Mouse (Mus musculus) urinary bladder, adult 18-20 months (tissue): Measurements from ENCODE around the gene Cntn4.

ENCODE experiments used
- DNase-seq, 2 experiments: peaks; one replicate each; pipeline ENCODE4 v3.0.0; 2022; ENCODE audit warnings: low spot score in 2 of 2, mixed read lengths in 2 of 2

The Cntn4 gene

GRCm38 (mm10) chr6:105677149-105678031, at the start of gene Cntn4:
Gene Cntn4 (plus strand): TSS chr6:105677660.
- no peak for DNase-seq

DNA sequence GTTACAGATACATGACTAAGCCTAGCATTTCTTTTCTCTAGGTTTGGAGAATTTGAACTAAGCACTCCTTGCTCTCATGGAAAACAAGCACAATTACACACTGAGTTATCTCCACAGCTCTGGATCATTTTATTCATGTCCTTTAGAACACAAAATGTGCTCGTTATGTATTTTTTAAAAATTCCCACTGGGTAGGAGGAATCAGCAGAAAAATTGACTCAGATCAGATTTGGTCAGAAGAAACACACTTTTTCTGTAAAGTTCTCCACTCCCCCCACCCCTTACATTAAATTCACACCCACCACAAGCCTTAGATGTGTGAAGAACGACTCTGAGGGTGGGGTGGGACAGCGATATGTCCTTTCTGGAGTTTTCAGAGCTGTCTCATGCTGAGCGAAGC, 3.2 kb upstream of the Cntn4 start:
- DNase-seq: no peak

- DNase-seq: no peak
Observed at GRCm38 (mm10) chr6:105675099-105675498, 2.4 kb upstream of the Cntn4 start.

GRCm38 (mm10) chr6:105676637-105677036, 823 bp upstream of the Cntn4 start:
- no peak for DNase-seq

DNA sequence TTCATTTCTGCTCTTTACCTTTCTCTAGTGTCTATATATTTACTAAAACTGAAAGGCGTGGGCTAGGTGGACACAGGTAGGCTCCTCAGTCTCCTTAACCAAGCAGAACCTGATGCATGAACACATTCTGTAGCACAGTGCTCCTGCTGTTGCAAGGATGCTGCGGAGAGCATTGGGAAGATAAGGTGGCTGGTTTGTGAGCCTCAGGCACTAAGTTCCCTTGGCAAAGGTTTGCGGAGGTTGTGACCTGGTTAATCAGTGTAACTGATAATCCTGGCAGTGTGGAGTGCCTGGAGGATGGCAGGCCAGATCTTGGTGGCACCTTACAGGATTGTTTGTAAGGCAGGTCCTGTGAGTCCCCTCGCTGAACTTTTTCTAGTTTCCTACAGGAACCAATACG, 1.3 kb downstream of the Cntn4 start:
- DNase-seq: no peak

- DNase-seq: no peak
Observed at GRCm38 (mm10) chr6:105681496-105681895, 4.0 kb downstream of the Cntn4 start.

GRCm38 (mm10) chr6:105683251-105683650, 5.8 kb downstream of the Cntn4 start:
- DNase-seq: no peak

DNA sequence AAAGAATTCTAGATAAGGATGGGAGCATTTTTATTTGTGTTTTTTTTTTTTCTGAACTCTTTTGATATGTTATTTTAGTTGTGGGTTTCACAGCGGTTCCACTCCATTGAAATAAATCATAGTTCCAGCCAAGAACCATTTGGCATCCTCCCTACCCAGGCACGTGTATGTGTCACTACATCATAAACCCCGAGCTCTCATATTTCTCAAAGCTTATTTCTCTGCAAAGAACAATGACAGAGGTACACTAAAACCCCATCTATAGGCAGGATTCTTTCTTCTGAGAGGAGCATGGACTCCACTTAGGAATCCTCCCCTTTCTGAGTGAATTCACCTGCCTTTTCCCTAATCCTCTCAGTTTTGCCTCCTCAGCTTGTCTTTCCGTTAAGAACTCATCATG, 6.7 kb downstream of the Cntn4 start:
- no peak for DNase-seq

GRCm38 (mm10) chr6:105688195-105688594, 10.7 kb downstream of the Cntn4 start:
- DNase-seq: no peak

DNA sequence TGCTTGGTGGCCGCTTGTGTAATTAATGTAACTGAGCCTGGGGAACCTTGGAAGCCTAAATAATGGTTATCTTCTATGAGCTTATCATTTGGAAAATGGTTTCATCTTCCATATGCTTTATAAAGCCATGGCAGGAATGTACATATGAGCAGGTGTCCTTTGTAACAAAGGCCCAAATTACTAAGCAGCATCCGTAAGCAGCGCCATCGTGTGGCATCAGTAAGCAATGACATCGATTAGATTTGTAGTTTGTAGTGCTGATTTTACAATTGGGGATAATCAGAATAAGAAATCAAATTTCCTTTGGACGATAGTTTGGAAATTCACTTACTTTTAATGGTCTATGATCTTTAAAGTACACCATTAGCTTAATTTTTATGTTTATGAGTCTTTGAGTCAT, 64.6 kb downstream of the Cntn4 start:
- no peak for DNase-seq

DNA sequence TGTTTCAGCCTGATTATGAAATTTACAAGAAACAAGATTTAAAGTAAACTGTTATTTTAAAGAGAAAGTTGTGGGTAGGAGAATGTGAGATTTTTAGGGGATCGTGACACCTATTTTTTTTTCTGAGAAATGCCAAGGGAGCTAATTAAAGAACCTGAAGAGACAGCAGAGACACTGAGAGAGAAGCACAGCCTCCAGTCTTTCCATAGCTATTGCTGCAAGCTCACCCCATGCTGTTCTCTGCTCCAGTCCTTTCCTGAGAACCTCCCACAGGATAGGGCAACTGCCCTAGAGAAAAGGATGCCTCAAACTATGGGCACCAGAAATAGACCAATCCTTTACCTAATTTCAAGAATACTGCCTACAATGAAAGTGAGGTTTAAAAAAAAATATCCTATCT, 103.2 kb downstream of the Cntn4 start:
- no peak for DNase-seq

DNA sequence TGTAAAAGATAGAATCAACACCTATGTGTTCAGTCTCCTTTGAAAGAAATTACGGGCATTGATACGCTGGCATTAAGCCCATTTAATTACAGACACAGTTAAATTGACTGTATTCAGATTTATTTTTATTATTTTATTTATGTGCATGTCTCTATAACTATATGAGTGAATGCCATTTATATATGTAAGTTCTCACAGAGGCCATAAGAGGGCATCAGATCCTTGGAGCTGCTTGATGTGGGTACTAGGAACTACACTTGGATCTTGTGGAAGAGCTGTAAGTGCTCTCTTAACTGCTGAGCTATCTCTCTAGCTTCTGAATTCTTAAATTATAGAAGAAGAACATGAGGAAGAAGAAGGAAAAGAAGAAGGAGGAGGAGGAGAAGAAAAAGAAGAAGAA, 111.0 kb downstream of the Cntn4 start:
- no peak for DNase-seq

- DNase-seq: no peak
Observed at GRCm38 (mm10) chr6:105835099-105835498, 157.6 kb downstream of the Cntn4 start.

- DNase-seq: no peak
Observed at GRCm38 (mm10) chr6:105847296-105847695, 169.8 kb downstream of the Cntn4 start.

DNA sequence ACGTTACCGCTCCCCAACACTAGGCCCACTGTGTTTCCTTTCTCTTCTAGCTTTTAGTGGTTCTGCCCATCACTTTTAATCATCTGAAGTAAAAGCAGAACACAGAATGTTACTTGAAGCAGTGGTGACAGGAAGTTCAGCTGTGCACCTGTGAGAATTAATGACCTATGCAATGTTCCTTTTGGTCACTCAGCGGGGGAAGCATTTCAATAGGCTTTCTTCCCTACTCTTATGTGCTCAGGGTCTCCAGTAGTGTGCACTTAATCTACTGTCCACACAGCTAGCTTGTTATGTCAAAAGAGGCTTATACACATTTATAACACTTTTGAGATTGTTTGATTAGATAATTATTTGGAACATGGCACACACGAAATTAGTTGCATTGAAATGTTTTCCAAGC, 215.4 kb downstream of the Cntn4 start:
- no peak for DNase-seq

- DNase-seq: no peak
Observed at GRCm38 (mm10) chr6:105938485-105938884, 261.0 kb downstream of the Cntn4 start.

DNA sequence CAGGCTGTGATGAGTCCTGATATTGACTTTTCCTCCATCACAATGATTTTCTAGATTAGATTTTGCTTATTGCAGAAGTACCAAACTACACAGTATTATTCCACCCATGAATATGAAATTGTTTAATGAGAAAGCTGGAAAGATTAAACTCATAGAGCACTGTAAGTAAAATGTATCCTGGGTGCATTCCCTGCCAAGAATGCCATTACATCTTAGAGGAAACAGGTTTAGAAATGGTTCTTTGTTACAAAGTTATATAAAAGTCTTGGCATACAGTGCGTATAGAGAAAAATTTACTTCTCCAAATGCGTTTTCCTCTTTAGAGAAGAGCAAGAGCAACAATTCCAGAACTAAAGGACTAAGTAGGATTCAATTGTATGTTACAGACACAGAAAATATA, 261.8 kb downstream of the Cntn4 start:
- DNase-seq: no peak

GRCm38 (mm10) chr6:105940591-105940990, 263.1 kb downstream of the Cntn4 start:
- no peak for DNase-seq

DNA sequence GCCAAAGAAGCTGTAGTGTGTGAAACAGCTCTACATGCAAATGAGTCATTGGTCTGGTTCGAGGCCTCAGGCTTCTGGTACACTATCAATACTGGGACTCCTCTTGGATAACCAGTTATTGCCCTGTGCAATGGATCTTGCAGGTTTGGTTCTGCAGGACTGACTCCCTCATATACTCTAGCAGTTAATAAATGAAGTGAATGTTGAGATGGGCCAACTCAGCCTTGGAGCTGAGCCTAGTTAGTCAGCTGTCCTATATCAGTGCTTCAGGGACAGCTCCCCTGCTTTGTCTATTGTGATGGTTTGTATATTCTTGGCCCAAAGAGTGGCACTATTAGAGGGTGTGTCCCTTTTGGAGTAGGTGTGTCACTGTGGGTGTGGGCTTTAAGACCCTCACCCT, 314.0 kb downstream of the Cntn4 start:
- DNase-seq: no peak

DNA sequence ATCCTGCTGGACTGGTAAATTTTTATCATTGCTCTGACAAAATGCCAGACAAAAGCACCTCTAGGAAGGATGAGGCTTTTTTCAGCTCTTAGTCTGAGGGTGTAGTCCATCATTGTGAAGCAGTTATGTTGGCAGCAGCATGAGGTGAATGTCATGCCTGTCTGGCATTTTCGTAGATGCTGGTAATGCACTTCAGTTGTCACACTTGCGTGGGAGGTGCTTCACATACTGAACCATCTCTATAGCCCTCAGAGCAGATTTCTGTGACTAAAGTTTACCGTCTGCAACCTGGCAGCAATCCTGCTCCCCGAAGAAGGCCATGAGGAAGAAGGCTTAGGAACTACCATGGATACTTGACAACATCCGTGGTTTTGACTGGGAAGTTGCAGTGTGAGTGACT, 335.6 kb downstream of the Cntn4 start:
- no peak for DNase-seq

GRCm38 (mm10) chr6:106015126-106015525, 337.7 kb downstream of the Cntn4 start:
- no peak for DNase-seq

- DNase-seq: no peak
Observed at GRCm38 (mm10) chr6:106048878-106049277, 371.4 kb downstream of the Cntn4 start.

- DNase-seq: no peak
Observed at GRCm38 (mm10) chr6:106056123-106056522, 378.7 kb downstream of the Cntn4 start.
